Comparison of ENCODE assay signal across 10 mouse cellular contexts in the genomic region with DNA sequence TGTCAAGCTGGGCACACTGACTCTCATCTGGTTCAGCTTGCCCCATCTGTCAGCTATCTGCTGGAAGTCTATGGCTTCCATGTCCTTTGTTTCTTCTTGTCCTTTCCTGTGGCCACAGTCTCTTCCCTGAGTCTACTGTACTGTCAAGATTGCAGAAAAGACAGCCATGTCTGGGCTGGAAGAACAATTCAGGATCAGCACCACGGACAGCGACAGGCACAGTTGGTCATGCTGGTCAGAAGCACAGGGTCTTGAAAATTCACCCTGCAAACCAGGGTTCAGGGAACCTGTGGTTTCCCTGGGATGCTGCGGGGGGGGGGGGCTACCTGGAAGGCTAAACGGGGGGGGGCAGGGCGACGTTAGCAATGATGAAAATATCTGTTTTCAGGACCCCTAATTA. TPM values are rescaled to one million over a fixed set of nuclear protein-coding genes. Genes with fewer than 3 reads are reported as not detected.
DNase-seq lines count a peak whose midpoint lies in the region; ATAC-seq and TF ChIP-seq lines count a peak whose summit lies in the region.
"Had no signal": no experiment of that assay in that cellular context is flagged by ENCODE, and none has a peak within 500 bp of the region (broad histone marks: within the 10 kb centered on the region; RNA-seq: fewer than 3 reads in every experiment).

No protein-coding gene starts in this region.

- no peak overlapping the region for H3K9ac ChIP-seq in lung, embryonic 14.5 days
- H3K9ac ChIP-seq in limb, embryonic 14.5 days (ENCODE audit: low read depth, low read length, severe bottlenecking) = no peak overlapping the region
- H3K9ac ChIP-seq in forebrain, embryonic 16.5 days (replicated peaks; ENCODE audit: low read depth, low read length) = no peak overlapping the region
- H3K9ac ChIP-seq: embryonic facial prominence, embryonic 15.5 days had no signal

- H3K4me1 ChIP-seq in lung, embryonic 14.5 days (ENCODE audit: insufficient read depth) = no peaks in the 10 kb centered on the region
- no peaks in the 10 kb centered on the region for H3K4me1 ChIP-seq in limb, embryonic 14.5 days (ENCODE audit: control insufficient read depth, insufficient read depth, low read length)
- H3K4me1 ChIP-seq in forebrain, embryonic 16.5 days (replicated peaks; ENCODE audit: control insufficient read depth, insufficient read depth, low read length) = 0 out of 2 replicates have a peak, but pooled peaks cover 3% of the 10 kb centered on the region
- H3K4me1 ChIP-seq: embryonic facial prominence, embryonic 15.5 days had no signal

- no peak for TF ChIP-seq CTCF in lung, embryonic 14.5 days (IDR thresholded peaks at IDR 0.05; ENCODE audit: low read depth)

- WGBS in lung, embryonic 14.5 days = 1% methylated on average over 6 of the region's 6 CpGs
- WGBS in limb, embryonic 14.5 days = 0% methylated on average over 4 of the region's 6 CpGs
- WGBS in forebrain, embryonic 16.5 days = 4% methylated on average over 6 of the region's 6 CpGs

- no peak overlapping the region for H3K4me2 ChIP-seq in lung, embryonic 14.5 days
- H3K4me2 ChIP-seq in limb, embryonic 14.5 days (replicated peaks; ENCODE audit: low read depth, low read length, severe bottlenecking) = no peak overlapping the region
- H3K4me2 ChIP-seq in forebrain, embryonic 16.5 days (ENCODE audit: low read length) = no peak overlapping the region
- H3K4me2 ChIP-seq: embryonic facial prominence, embryonic 15.5 days had no signal

- no peak for TF ChIP-seq POLR2A in limb, embryonic 14.5 days (IDR thresholded peaks at IDR 0.05; ENCODE audit: borderline replicate concordance, extremely low read depth, insufficient read depth, insufficient read length)

- H3K27me3 ChIP-seq in lung, embryonic 14.5 days (ENCODE audit: insufficient read depth, low read length) = no peaks in the 10 kb centered on the region
- no peaks in the 10 kb centered on the region for H3K27me3 ChIP-seq in limb, embryonic 14.5 days (ENCODE audit: control insufficient read depth, insufficient read depth, low read length)
- peaks cover 2% of the 10 kb centered on the region; the same call in 1 of the 2 replicates for H3K27me3 ChIP-seq in forebrain, embryonic 16.5 days (replicated peaks; ENCODE audit: control insufficient read depth, insufficient read depth, low read length)

- no peak overlapping the region for H3K4me3 ChIP-seq in lung, embryonic 14.5 days (ENCODE audit: low read depth, low read length)
- H3K4me3 ChIP-seq in limb, embryonic 14.5 days (replicated peaks; ENCODE audit: low read length) = no peak overlapping the region
- no peak overlapping the region for H3K4me3 ChIP-seq in forebrain, embryonic 16.5 days (replicated peaks; ENCODE audit: low read length)
- H3K4me3 ChIP-seq: embryonic facial prominence, embryonic 15.5 days had no signal

- no peaks in the 10 kb centered on the region for H3K9me3 ChIP-seq in lung, embryonic 14.5 days (ENCODE audit: low read depth, low read length)
- H3K9me3 ChIP-seq in limb, embryonic 14.5 days (ENCODE audit: control insufficient read depth, low read length) = no peaks in the 10 kb centered on the region
- no peaks in the 10 kb centered on the region for H3K9me3 ChIP-seq in forebrain, embryonic 16.5 days (ENCODE audit: control insufficient read depth, low read length)
- H3K9me3 ChIP-seq: embryonic facial prominence, embryonic 15.5 days had no signal

- no peak for ATAC-seq in lung, embryonic 14.5 days (ENCODE audit: insufficient read depth)
- no peak for ATAC-seq in limb, embryonic 14.5 days (ENCODE audit: low FRiP score, low read depth)
- no peak for ATAC-seq in forebrain, embryonic 16.5 days

- no peaks in the 10 kb centered on the region for H3K36me3 ChIP-seq in lung, embryonic 14.5 days (ENCODE audit: insufficient read depth)
- no peaks in the 10 kb centered on the region for H3K36me3 ChIP-seq in limb, embryonic 14.5 days (ENCODE audit: control insufficient read depth, insufficient read depth, low read length)
- no peaks in the 10 kb centered on the region for H3K36me3 ChIP-seq in forebrain, embryonic 16.5 days (ENCODE audit: control insufficient read depth, insufficient read depth)
- H3K36me3 ChIP-seq: embryonic facial prominence, embryonic 15.5 days had no signal

- H3K27ac ChIP-seq in lung, embryonic 14.5 days (ENCODE audit: low read depth) = no peak overlapping the region
- no peak overlapping the region for H3K27ac ChIP-seq in limb, embryonic 14.5 days (replicated peaks; ENCODE audit: low read depth, low read length)
- no peak overlapping the region for H3K27ac ChIP-seq in forebrain, embryonic 16.5 days (ENCODE audit: low read length)
- H3K27ac ChIP-seq: embryonic facial prominence, embryonic 15.5 days had no signal

- peak; percentile 40 to 77 for DNase-seq in adrenal gland, adult (ENCODE audit: inconsistent age in 2 of 2, low spot score in 1 of 2)
- no peak for DNase-seq in adrenal gland, adult 8-10 months
- peak; percentile 93 for DNase-seq in lung, embryonic 14.5 days
- DNase-seq in lung, postnatal 25 days (ENCODE audit: low spot score) = no peak
- DNase-seq in embryo, embryonic 10 days (ENCODE audit: low spot score) = peak; percentile 94
- peak; percentile 90 for DNase-seq in limb, embryonic 14.5 days (ENCODE audit: low spot score)
- peak; percentile 44 for DNase-seq in yolk sac, embryonic 10.5 days (ENCODE audit: low spot score)

RNA-seq across cellular contexts. Expression of a gene that starts 9.4 kb away (rescaled TPM):
- 1 to 10 TPM in 1 of 4 experiments, under 1 TPM in 3; 0.32 to 1.0 (median 0.77) TPM for total RNA-seq in adrenal gland, adult 8-10 months (2022)
- polyA plus RNA-seq in lung, embryonic 14.5 days (2014; fragmentation: Nextera tagmentation; extraction: Ambion mirVana) = not detected in 2 replicates
- 0.12 and 0.34 TPM in 2 replicates for polyA plus RNA-seq in limb, embryonic 14.5 days (2012; rRNA removed)
- 0.03 TPM in 1 of 2 replicates, not detected in the other for polyA plus RNA-seq in limb, embryonic 14.5 days (2014; fragmentation: Nextera tagmentation; extraction: Ambion mirVana)
- 0.42 and 0.60 TPM in 2 replicates for polyA plus RNA-seq in forebrain, embryonic 16.5 days (2015; fragmentation: Nextera tagmentation; extraction: Ambion mirVana)

RNA-seq across cellular contexts. Expression of a gene that starts 13.5 kb away (rescaled TPM):
- 10 to 100 TPM; 32.7 to 41.0 (median 38.4) TPM for total RNA-seq in adrenal gland, adult 8-10 months (2022)
- polyA plus RNA-seq in lung, embryonic 14.5 days (2014; fragmentation: Nextera tagmentation; extraction: Ambion mirVana) = 56.4 and 61.0 TPM in 2 replicates
- 38.4 and 44.2 TPM in 2 replicates for polyA plus RNA-seq in limb, embryonic 14.5 days (2012; rRNA removed)
- polyA plus RNA-seq in limb, embryonic 14.5 days (2014; fragmentation: Nextera tagmentation; extraction: Ambion mirVana) = 61.1 and 66.0 TPM in 2 replicates
- 60.6 and 65.5 TPM in 2 replicates for polyA plus RNA-seq in forebrain, embryonic 16.5 days (2015; fragmentation: Nextera tagmentation; extraction: Ambion mirVana)

RNA-seq across cellular contexts. Expression of a gene that starts 22.6 kb away (rescaled TPM):
- 100 to 1,000 TPM; 141 to 245 (median 164) TPM for total RNA-seq in adrenal gland, adult 8-10 months (2022)
- 115 and 136 TPM in 2 replicates for polyA plus RNA-seq in lung, embryonic 14.5 days (2014; fragmentation: Nextera tagmentation; extraction: Ambion mirVana)
- polyA plus RNA-seq in limb, embryonic 14.5 days (2012; rRNA removed) = 319 and 398 TPM in 2 replicates
- polyA plus RNA-seq in limb, embryonic 14.5 days (2014; fragmentation: Nextera tagmentation; extraction: Ambion mirVana) = 124 and 141 TPM in 2 replicates
- polyA plus RNA-seq in forebrain, embryonic 16.5 days (2015; fragmentation: Nextera tagmentation; extraction: Ambion mirVana) = 122 and 139 TPM in 2 replicates

RNA-seq across cellular contexts. Expression of a gene that starts 42.0 kb away (rescaled TPM):
- 10 to 100 TPM in 3 of 4 experiments, 1 to 10 TPM in 1; 8.7 to 29.0 (median 17.7) TPM for total RNA-seq in adrenal gland, adult 8-10 months (2022)
- not detected in 2 replicates for polyA plus RNA-seq in lung, embryonic 14.5 days (2014; fragmentation: Nextera tagmentation; extraction: Ambion mirVana)
- polyA plus RNA-seq in limb, embryonic 14.5 days (2012; rRNA removed) = not detected in 2 replicates
- polyA plus RNA-seq in limb, embryonic 14.5 days (2014; fragmentation: Nextera tagmentation; extraction: Ambion mirVana) = not detected in 2 replicates
- 4.1 TPM in 1 of 2 replicates, not detected in the other for polyA plus RNA-seq in forebrain, embryonic 16.5 days (2015; fragmentation: Nextera tagmentation; extraction: Ambion mirVana)
- total RNA-seq: liver, adult 2 months had no signal
- polyA plus RNA-seq: embryonic facial prominence, embryonic 15.5 days; liver, adult 2 months had no signal

RNA-seq across cellular contexts. Expression of a gene that starts 43.8 kb away (rescaled TPM):
- total RNA-seq in adrenal gland, adult 8-10 months (2022) = 10 to 100 TPM; 44.4 to 49.4 (median 48.5) TPM
- polyA plus RNA-seq in lung, embryonic 14.5 days (2014; fragmentation: Nextera tagmentation; extraction: Ambion mirVana) = 31.7 and 32.9 TPM in 2 replicates
- 13.3 and 14.0 TPM in 2 replicates for polyA plus RNA-seq in limb, embryonic 14.5 days (2012; rRNA removed)
- 29.9 and 32.7 TPM in 2 replicates for polyA plus RNA-seq in limb, embryonic 14.5 days (2014; fragmentation: Nextera tagmentation; extraction: Ambion mirVana)
- polyA plus RNA-seq in forebrain, embryonic 16.5 days (2015; fragmentation: Nextera tagmentation; extraction: Ambion mirVana) = 42.7 and 42.9 TPM in 2 replicates

Comparison
In these comparisons a context has a peak if more than half of its experiments do, and no peak if none do; other contexts are left out.
1. DNase-seq: peak in adrenal gland, adult (2 of 2), lung, embryonic 14.5 days (single experiment), embryo, embryonic 10 days (single experiment), limb, embryonic 14.5 days (single experiment) and yolk sac, embryonic 10.5 days (single experiment); none in adrenal gland, adult 8-10 months (single experiment) and lung, postnatal 25 days (single experiment).